8 mouse cellular contexts compared by ENCODE assay signal in the genomic region with DNA sequence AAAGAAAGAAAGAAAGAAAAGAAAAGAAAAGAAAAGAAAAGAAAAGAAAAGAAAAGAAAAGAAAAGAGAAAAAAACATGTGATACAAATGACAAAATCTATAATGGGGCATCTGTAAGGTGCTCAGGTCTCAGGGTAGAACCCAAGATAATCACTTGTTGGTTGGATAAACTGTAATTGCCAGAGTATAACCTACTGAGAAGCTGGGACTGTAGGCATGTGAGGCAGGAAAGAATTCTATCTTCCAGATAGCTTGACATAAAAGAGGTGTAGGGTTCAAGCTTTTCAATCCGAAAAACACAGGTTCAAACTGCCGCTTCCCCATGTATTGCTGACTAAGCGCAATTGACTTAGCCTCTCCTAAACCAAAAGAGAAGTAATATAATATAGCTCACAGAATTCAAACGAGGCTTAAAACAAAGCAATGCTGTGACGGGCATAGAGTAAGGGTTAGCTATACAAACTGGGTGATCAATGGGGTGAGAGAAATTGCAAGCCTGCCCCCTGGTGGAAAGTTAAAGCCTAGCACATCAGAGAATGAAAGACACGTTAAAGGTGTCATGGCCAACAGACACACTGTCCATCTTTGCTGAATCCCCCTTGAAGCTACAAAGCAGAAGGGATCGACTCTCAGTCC.
A peak's percentile ranks its signal among the peaks of the same experiment; 100 is the strongest.
DNase-seq lines count a peak whose midpoint lies in the region; ATAC-seq and TF ChIP-seq lines count a peak whose summit lies in the region.

No protein-coding gene starts in this region.

- ATAC-seq in limb, embryonic 11.5 days (ENCODE audit: insufficient number of reproducible peaks, low FRiP score, low TSS enrichment, low read depth), result peak; percentile 49; the same call in 1 of the 2 replicates
- peak; percentile 72; the same call in 1 of the 2 replicates for ATAC-seq in midbrain, postnatal 0 days (ENCODE audit: low FRiP score)

- DNase-seq in 416B (ENCODE audit: low read depth), result peak; percentile 64
- peak; percentile 44 for DNase-seq in Muller cell, postnatal 12 days (ENCODE audit: inconsistent ontology term)
- peak; percentile 74 for DNase-seq in cerebellum, adult 9-11 months
- peak; percentile 37 to 84 for DNase-seq in frontal cortex, adult 2 months (ENCODE audit: extremely low spot score in 1 of 2, low spot score in 1 of 2)
- peak; percentile 21 to 52 for DNase-seq in kidney, adult 8-10 months
- peak; percentile 74 for DNase-seq in limb, embryonic 11.5 days (ENCODE audit: low spot score)
- peak; percentile 79 for DNase-seq in midbrain, postnatal 0 days (ENCODE audit: low spot score)
- DNase-seq in spleen, postnatal 36 days (ENCODE audit: low spot score in 2 of 2), result peak; percentile 23 to 34

- no peak overlapping the region for H3K4me3 ChIP-seq in limb, embryonic 11.5 days (ENCODE audit: low read depth, low read length)
- no peak overlapping the region for H3K4me3 ChIP-seq in midbrain, postnatal 0 days (ENCODE audit: low read depth, low read length)

- H3K27ac ChIP-seq in limb, embryonic 11.5 days (replicated peaks; ENCODE audit: low read depth, low read length), result no peak overlapping the region
- no peak overlapping the region for H3K27ac ChIP-seq in midbrain, postnatal 0 days (ENCODE audit: low read depth, low read length)

- no peaks in the 10 kb centered on the region for H3K36me3 ChIP-seq in limb, embryonic 11.5 days (ENCODE audit: control insufficient read depth, insufficient read depth, low read length)
- H3K36me3 ChIP-seq in midbrain, postnatal 0 days (ENCODE audit: insufficient read depth, low read length), result no peaks in the 10 kb centered on the region

- H3K9me3 ChIP-seq in limb, embryonic 11.5 days (ENCODE audit: control insufficient read depth, low read length), result no peaks in the 10 kb centered on the region
- no peaks in the 10 kb centered on the region for H3K9me3 ChIP-seq in midbrain, postnatal 0 days (ENCODE audit: low read length)

- no peak overlapping the region for H3K4me2 ChIP-seq in limb, embryonic 11.5 days (ENCODE audit: low read depth, severe bottlenecking)
- H3K4me2 ChIP-seq in midbrain, postnatal 0 days (ENCODE audit: low read depth, low read length, poor library complexity, severe bottlenecking), result peak overlapping the region; percentile 22

- H3K27me3 ChIP-seq in limb, embryonic 11.5 days (ENCODE audit: control insufficient read depth, insufficient read depth, low read length), result no peaks in the 10 kb centered on the region
- no peaks in the 10 kb centered on the region for H3K27me3 ChIP-seq in midbrain, postnatal 0 days (ENCODE audit: insufficient read depth, low read length)

- H3K4me1 ChIP-seq in limb, embryonic 11.5 days (ENCODE audit: control insufficient read depth, insufficient read depth, low read length), result no peaks in the 10 kb centered on the region
- H3K4me1 ChIP-seq in midbrain, postnatal 0 days (ENCODE audit: insufficient read depth, low read length), result no peaks in the 10 kb centered on the region

- TF ChIP-seq CTCF in midbrain, postnatal 0 days (IDR thresholded peaks at IDR 0.05), result peak; percentile 95

- WGBS in limb, embryonic 11.5 days, result 29% methylated on average over 7 of the region's 7 CpGs
- WGBS in midbrain, postnatal 0 days, result 22% methylated on average over 7 of the region's 7 CpGs

- H3K9ac ChIP-seq in limb, embryonic 11.5 days (ENCODE audit: low read length), result no peak overlapping the region
- 0 out of 2 replicates have a peak overlapping the region, but pooled peaks have one; percentile 13 for H3K9ac ChIP-seq in midbrain, postnatal 0 days (replicated peaks; ENCODE audit: low read length, poor library complexity, severe bottlenecking)

Comparison
In these comparisons a context has a peak if more than half of its experiments do, and no peak if none do; other contexts are left out.
1. DNase-seq: peak in every context shown above with its lines; median percentile 79 in midbrain, postnatal 0 days; 74 in cerebellum, adult 9-11 months; 74 in limb, embryonic 11.5 days; 64 in 416B; 60 in frontal cortex, adult 2 months; 44 in Muller cell, postnatal 12 days; 36 in kidney, adult 8-10 months; 28 in spleen, postnatal 36 days.